Mouse (Mus musculus) cerebellum, postnatal 14 days (tissue): ENCODE measurements at regions not wholly inside any gene's neighbourhood (a gene's known extent, or its start where the extent isn't known, plus 50 kb on each side); places are given as distances from the start of the nearest gene placed in this dataset.
"Not testable (repeated sequence)": the region's sequence is repeated elsewhere in the genome, so short reads cannot be mapped to it uniquely, and the experiment has no call there.

Experiments used
- DNase-seq, 2 experiments: peaks; one replicate each; pipeline ENCODE4 v3.0.0; 2021; ENCODE audit warnings: mixed read lengths in 2 of 2

DNA sequence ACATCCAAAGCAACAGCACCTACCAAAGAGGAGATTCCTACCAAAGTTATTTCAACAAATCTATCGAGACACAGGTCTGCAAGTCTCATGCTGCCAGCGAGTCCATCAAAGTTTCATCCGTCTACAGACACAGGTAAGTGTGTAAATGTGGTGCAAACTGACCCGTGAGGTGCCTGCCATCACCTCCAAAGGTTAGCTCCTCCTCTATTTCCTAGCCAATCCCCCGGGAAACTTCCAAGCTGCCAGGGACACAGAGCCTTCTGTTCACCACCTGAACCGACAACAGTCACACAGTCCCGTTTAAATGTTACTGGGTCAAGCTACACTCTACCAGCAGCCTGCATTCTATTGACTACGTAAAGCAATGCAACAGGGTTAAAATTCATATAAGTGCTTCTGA lies 113.5 kb downstream of the Snurf start:
- not testable (repeated sequence) for DNase-seq

GRCm38 (mm10) chr7:59858480-59858879 lies 146.4 kb downstream of the Snurf start:
- peak; percentile 8 to 17 for DNase-seq
